Mouse (Mus musculus) embryonic facial prominence, embryonic 13.5 days (tissue): ENCODE measurements around the gene Glb1l. TPM values are rescaled to one million over a fixed set of nuclear protein-coding genes. Genes with fewer than 3 reads are reported as not detected.

ENCODE experiments used
- ATAC-seq: fragments of 200-750 bp; cut with Nextera tagmentation; 2 replicates; pipeline ENCODE4 v1.8.0; 2017; ENCODE audit warnings: low read depth; ENCODE audit not compliant: insufficient number of reproducible peaks, insufficient read depth, low FRiP score, low TSS enrichment
- H3K27ac ChIP-seq: fragments of 300-500 bp; sonication (generic); 2 replicates; pipeline ENCODE4 v1.5.1; 2015; ENCODE audit warnings: moderate library complexity, mild to moderate bottlenecking, inconsistent platforms
- H3K27me3 ChIP-seq: fragments of 300-500 bp; sonication (generic); 2 replicates; pipeline ENCODE4 v1.6.1; 2015; ENCODE audit warnings: mild to moderate bottlenecking, inconsistent platforms
- H3K36me3 ChIP-seq: fragments of 300-500 bp; sonication (generic); 2 replicates; pipeline ENCODE4 v1.6.1; 2015; ENCODE audit warnings: mild to moderate bottlenecking, inconsistent platforms
- H3K4me1 ChIP-seq: fragments of 300-500 bp; sonication (generic); 2 replicates; pipeline ENCODE4 v1.6.1; 2015; ENCODE audit warnings: inconsistent platforms
- H3K4me2 ChIP-seq: fragments of 300-500 bp; sonication (generic); 2 replicates; pipeline ENCODE4 v1.6.1; 2015; ENCODE audit warnings: moderate library complexity, mild to moderate bottlenecking, inconsistent platforms
- H3K4me3 ChIP-seq: fragments of 300-500 bp; sonication (generic); 2 replicates; pipeline ENCODE4 v1.5.1; 2015; ENCODE audit warnings: mild to moderate bottlenecking, inconsistent platforms
- H3K9ac ChIP-seq: fragments of 300-500 bp; sonication (generic); 2 replicates; pipeline ENCODE4 v1.6.1; 2015; ENCODE audit warnings: mild to moderate bottlenecking, inconsistent platforms
- H3K9me3 ChIP-seq: fragments of 300-500 bp; sonication (generic); 2 replicates; pipeline ENCODE4 v1.6.1; 2016; ENCODE audit warnings: inconsistent platforms
- WGBS: fragments of 180-500 bp; shearing (Covaris S2); methylation state at CpG from one replicate; pipeline ENCODE4 v1.1.7; 2015; ENCODE audit warnings: mixed read lengths; 5-methylcytosine and 5-hydroxymethylcytosine counted together
- polyA plus RNA-seq: library from polyadenylated mRNA; unstranded; fragments of >200 nt; fragmentation: Nextera tagmentation; extraction: Ambion mirVana; gene quantifications from 2 replicates; pipeline ENCODE4 v1.2.1, GENCODE M21; 2015

Gene Glb1l
- polyA plus RNA-seq, 1 experiment from 2014 or later = 23.3 TPM

- Histone ChIP-seq H3K27me3 (no peaks in the 10 kb centered on the region), H3K4me1 (peaks cover 21% of the 10 kb centered on the region), H3K9me3 (no peaks in the 10 kb centered on the region), H3K9ac (peak overlapping the region; percentile 92), H3K27ac (peak overlapping the region; percentile 86), H3K4me3 (peak overlapping the region; percentile 80), H3K36me3 (peaks cover 43% of the 10 kb centered on the region), H3K4me2 (peak overlapping the region; percentile 90)
- no peak; the same call in 1 of the 2 replicates for ATAC-seq
- WGBS = 44% methylated on average over 5 of the region's 5 CpGs
Measured at GRCm38 (mm10) chr1:75191258-75191621, 19.4 kb downstream of the Glb1l start.

DNA sequence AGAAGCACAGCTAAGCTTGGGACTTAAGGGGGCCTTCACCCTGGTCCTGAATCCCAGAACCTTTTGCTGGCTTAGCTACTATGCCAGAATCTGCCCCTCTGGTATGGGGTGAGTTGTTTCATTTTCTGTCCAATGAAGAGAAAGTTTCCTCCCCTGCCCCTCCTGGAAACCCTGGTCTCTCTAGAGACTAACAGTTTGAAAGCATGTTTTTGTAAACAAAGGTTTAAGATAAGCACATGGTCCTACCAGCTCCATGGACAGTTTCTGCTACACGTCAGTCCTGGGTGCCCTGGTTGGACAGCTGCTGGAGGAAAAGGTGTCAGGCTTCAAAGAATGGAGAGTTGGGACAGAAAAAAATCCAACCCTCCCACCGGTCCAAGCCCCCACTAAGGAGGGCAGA is 20.0 kb downstream of the Glb1l start:
- peaks cover 21% of the 10 kb centered on the region for H3K4me1 ChIP-seq
- H3K36me3 ChIP-seq = peaks cover 43% of the 10 kb centered on the region
- no peak overlapping the region for H3K27ac ChIP-seq
- no peaks in the 10 kb centered on the region for H3K9me3 ChIP-seq
- H3K4me2 ChIP-seq = peak overlapping the region; percentile 90
- H3K4me3 ChIP-seq = peak overlapping the region; percentile 80
- 75% methylated on average over 2 of the region's 2 CpGs for WGBS
- peak overlapping the region; percentile 92; the same call in 1 of the 2 replicates for H3K9ac ChIP-seq
- H3K27me3 ChIP-seq = no peaks in the 10 kb centered on the region
- ATAC-seq = no peak

- H3K36me3 ChIP-seq = peaks cover 59% of the 10 kb centered on the region
- no peak overlapping the region for H3K4me3 ChIP-seq
- no peaks in the 10 kb centered on the region for H3K9me3 ChIP-seq
- no peak overlapping the region for H3K9ac ChIP-seq
- H3K27me3 ChIP-seq = no peaks in the 10 kb centered on the region
- ATAC-seq = no peak
- no peak overlapping the region for H3K27ac ChIP-seq
- H3K4me2 ChIP-seq = no peak overlapping the region
- peaks cover 15% of the 10 kb centered on the region for H3K4me1 ChIP-seq
- 82% methylated on average over 2 of the region's 2 CpGs for WGBS
Measured at GRCm38 (mm10) chr1:75187914-75188483, 22.6 kb downstream of the Glb1l start.

DNA sequence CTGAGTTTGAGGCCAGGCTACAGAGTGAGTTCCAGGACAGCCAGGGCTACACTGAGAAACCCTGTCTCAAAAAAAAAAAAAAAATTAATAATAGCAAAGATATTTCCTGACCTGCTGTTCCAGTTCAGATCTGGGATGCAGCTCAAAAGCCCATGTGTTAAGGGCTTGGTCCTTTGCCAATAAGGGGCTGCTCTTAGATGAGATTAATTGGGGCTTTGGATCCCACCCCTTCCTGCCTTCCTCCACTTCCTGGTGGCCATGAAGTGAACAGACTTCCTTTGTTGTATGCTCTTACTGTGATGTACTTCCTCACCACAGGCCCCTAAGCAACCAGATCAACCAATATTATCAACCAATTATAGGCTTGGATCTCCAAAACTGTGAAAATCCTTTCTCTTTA is 23.5 kb downstream of the Glb1l start:
- peaks cover 14% of the 10 kb centered on the region for H3K4me1 ChIP-seq
- peaks cover 68% of the 10 kb centered on the region for H3K36me3 ChIP-seq
- H3K4me3 ChIP-seq = no peak overlapping the region
- H3K27me3 ChIP-seq = no peaks in the 10 kb centered on the region
- no peaks in the 10 kb centered on the region for H3K9me3 ChIP-seq
- H3K9ac ChIP-seq = no peak overlapping the region
- no peak for ATAC-seq
- H3K4me2 ChIP-seq = no peak overlapping the region
- no peak overlapping the region for H3K27ac ChIP-seq

DNA sequence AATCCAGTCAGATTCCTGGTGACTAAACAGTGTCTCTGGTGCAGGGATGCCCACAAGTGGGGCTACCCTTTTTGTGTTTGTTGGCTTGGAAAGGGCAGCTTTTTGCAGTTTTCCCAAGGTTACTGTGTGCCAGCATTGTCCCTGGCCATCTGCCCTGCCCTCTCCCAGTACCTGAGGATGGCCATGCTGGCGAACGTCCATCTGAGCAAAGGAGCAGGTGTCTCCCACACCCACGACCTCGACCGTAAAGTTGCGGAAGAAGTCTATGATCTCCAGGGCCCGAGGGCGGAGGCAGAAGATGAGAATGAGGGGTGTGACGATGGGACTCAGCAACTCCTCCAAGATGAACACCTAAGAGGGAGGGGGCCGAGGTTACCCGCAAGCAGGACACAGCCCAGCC is 25.1 kb downstream of the Glb1l start:
- WGBS = 94% methylated on average over 11 of the region's 11 CpGs
- H3K36me3 ChIP-seq = peaks cover 76% of the 10 kb centered on the region
- ATAC-seq = no peak

GRCm38 (mm10) chr1:75182160-75182559 is 28.5 kb downstream of the Glb1l start:
- WGBS = 57% methylated on average over 4 of the region's 4 CpGs
- no peaks in the 10 kb centered on the region for H3K9me3 ChIP-seq
- H3K4me2 ChIP-seq = no peak overlapping the region
- H3K4me3 ChIP-seq = no peak overlapping the region
- no peaks in the 10 kb centered on the region for H3K27me3 ChIP-seq
- H3K9ac ChIP-seq = no peak overlapping the region
- H3K4me1 ChIP-seq = peaks cover 21% of the 10 kb centered on the region
- H3K36me3 ChIP-seq = peaks cover 67% of the 10 kb centered on the region
- no peak overlapping the region for H3K27ac ChIP-seq
- ATAC-seq = no peak

More for the DNA sequence above, 25.1 kb downstream of the Glb1l start:
- peaks cover 9% of the 10 kb centered on the region for H3K4me1 ChIP-seq
- 0 out of 2 replicates have a peak overlapping the region, but pooled peaks have one; percentile 16 for H3K9ac ChIP-seq
- H3K9me3 ChIP-seq = no peaks in the 10 kb centered on the region
- no peak overlapping the region for H3K27ac ChIP-seq
- no peak overlapping the region for H3K4me3 ChIP-seq
- H3K4me2 ChIP-seq = no peak overlapping the region
- no peaks in the 10 kb centered on the region for H3K27me3 ChIP-seq

GRCm38 (mm10) chr1:75181377-75181870 is 29.2 kb downstream of the Glb1l start:
- Histone ChIP-seq H3K27ac (no peak overlapping the region), H3K4me3 (no peak overlapping the region), H3K9ac (no peak overlapping the region), H3K9me3 (no peaks in the 10 kb centered on the region), H3K4me2 (no peak overlapping the region), H3K36me3 (peaks cover 66% of the 10 kb centered on the region), H3K27me3 (no peaks in the 10 kb centered on the region), H3K4me1 (peaks cover 21% of the 10 kb centered on the region)
- ATAC-seq = no peak
- WGBS = 85% methylated on average over 4 of the region's 4 CpGs

DNA sequence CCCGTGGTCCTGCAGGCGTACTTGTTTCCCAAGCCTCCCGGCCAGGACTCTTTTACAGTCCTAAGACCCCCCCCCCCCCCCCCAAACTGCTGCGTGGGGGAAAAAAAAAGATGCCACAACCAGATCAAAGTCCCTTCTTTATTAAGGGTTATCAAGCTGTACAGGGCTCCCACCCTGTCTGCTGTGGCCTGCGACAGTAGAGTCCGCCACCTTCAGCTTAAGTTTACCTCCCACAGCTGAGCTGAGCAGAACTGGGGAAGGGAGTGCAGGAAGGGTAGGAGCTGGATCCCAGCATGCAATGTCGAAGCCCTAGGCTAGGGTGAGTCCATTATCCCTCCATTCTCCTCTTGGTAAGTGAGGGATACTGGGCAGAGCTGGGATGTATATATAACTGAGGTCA is 29.9 kb downstream of the Glb1l start:
- 36% methylated on average over 7 of the region's 7 CpGs for WGBS
- peaks cover 21% of the 10 kb centered on the region for H3K4me1 ChIP-seq
- 0 out of 2 replicates have a peak overlapping the region, but pooled peaks have one; percentile 32 for H3K9ac ChIP-seq
- H3K4me3 ChIP-seq = peak overlapping the region; percentile 65
- H3K27ac ChIP-seq = no peak overlapping the region
- no peaks in the 10 kb centered on the region for H3K27me3 ChIP-seq
- peak overlapping the region; percentile 100 for H3K4me2 ChIP-seq
- H3K36me3 ChIP-seq = peaks cover 66% of the 10 kb centered on the region
- ATAC-seq = no peak
- H3K9me3 ChIP-seq = no peaks in the 10 kb centered on the region

GRCm38 (mm10) chr1:75180105-75180590 is 30.5 kb downstream of the Glb1l start, which contains the start of gene Abcb6:
TSS of gene Abcb6 (minus strand) at chr1:75180392.
- no peaks in the 10 kb centered on the region for H3K9me3 ChIP-seq
- WGBS = under 1% methylated on average over 31 of the region's 31 CpGs
- H3K4me2 ChIP-seq = peak within 1 kb of the TSS; percentile 100
- H3K4me1 ChIP-seq = peaks cover 21% of the 10 kb centered on the region
- peak within 1 kb of the TSS; percentile 76 for H3K9ac ChIP-seq
- H3K36me3 ChIP-seq = peaks cover 66% of the 10 kb centered on the region
- peak within 1 kb of the TSS; percentile 65 for H3K4me3 ChIP-seq
- H3K27ac ChIP-seq = no peak within 1 kb of the TSS
- no peaks in the 10 kb centered on the region for H3K27me3 ChIP-seq
- peak; percentile 87 for ATAC-seq

DNA sequence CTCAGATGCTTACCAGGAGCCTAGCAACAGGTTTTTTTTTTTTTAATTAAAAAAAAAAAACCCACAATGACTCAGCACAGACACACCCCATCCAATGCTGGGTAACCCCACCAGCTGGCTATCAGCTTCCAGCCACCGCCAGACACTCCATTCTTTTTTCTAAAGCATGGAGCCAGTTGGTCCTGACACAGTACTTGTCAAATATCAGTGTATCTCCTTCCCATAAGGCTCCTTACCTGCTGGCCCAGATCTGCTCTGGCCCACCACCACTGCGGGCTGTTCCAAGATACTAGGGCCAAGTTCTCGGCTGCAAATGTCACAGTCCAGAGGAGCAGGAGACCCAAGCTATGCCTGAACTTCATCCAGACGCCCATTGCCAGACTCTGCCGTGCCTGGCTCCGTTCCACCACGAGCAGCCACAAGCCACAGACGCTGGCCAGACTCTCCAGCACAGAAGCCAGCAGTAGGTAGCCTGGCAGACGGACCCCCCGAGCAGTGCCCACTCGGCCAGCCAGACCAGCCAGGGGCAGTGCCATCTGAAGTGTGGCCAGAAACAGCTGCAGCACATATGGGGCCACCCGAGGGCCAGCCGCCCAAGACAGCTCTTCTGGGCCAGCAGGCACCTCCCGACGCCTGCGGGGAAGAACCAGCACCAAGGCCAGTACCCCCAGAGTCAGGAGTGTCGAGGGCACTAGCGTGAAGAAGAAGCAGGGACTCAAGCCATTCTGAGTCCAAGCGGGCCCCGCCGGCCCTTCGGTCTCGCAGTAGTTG is 31.1 kb downstream of the Glb1l start:
- peaks cover 21% of the 10 kb centered on the region for H3K4me1 ChIP-seq
- ATAC-seq = peak; percentile 17; the same call in 1 of the 2 replicates
- peak overlapping the region; percentile 65 for H3K4me3 ChIP-seq
- H3K9me3 ChIP-seq = no peaks in the 10 kb centered on the region
- H3K36me3 ChIP-seq = peaks cover 65% of the 10 kb centered on the region
- H3K27ac ChIP-seq = no peak overlapping the region
- peak overlapping the region; percentile 76 for H3K9ac ChIP-seq
- peak overlapping the region; percentile 100 for H3K4me2 ChIP-seq
- 9% methylated on average over 23 of the region's 23 CpGs for WGBS
- H3K27me3 ChIP-seq = no peaks in the 10 kb centered on the region

DNA sequence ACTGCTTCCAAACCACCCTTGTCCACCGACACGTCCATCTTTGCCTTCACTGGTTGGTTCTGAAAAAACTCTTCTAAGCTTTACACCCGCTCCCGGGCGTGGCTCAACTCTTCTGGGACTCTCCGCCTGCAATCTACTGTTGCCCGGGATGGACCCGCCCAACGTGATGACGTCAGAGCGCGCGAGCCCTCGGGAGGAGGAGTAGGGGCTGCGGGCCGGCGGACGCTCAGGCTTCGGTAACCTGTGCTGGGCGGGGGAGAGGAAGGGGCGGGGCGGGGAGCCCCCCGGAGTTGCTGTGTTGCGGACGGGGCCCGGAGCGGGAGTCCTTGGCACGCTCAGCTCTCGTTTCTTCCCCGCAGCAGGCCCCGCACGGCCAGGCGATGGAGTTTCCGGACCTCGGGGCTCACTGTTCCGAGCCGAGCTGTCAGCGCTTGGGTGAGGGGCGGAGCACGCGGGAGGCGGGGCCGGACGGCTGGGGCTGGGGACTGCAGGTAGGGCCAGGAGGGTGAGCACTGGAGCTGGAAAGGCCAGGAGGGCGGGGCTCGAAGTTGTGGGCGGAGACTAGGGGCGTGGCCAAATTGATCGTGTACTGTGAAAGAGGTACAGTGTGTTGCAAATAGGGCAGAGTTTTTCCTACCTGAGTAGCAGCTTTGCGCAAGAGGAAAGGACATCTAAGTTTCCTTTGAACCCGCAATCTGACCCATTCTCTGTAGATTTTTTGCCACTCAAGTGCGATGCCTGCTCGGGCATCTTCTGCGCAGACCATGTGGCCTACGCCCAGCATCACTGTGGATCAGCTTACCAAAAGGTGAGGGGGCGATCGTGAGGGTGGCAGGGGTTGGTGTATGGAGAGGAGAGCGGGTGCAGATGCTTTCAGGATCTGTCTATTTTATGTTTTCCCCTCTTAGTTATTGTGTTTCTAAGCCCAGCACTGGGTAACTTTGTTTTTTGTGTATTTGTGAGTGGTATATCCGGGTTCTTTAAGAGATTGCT is 41.8 kb downstream of the Glb1l start, which contains the start of gene Zfand2b:
Gene Zfand2b, plus strand, starts transcription at position 175 of the 993 bp plus-strand sequence.
- Histone ChIP-seq H3K4me2 (peak within 1 kb of the TSS; percentile 79), H3K4me1 (peaks cover 13% of the 10 kb centered on the region), H3K9ac (peak within 1 kb of the TSS; percentile 74), H3K36me3 (peaks cover 37% of the 10 kb centered on the region), H3K27me3 (no peaks in the 10 kb centered on the region), H3K27ac (peak within 1 kb of the TSS; percentile 91), H3K9me3 (no peaks in the 10 kb centered on the region), H3K4me3 (peak within 1 kb of the TSS; percentile 72)
- under 1% methylated on average over 59 of the region's 59 CpGs for WGBS
- ATAC-seq = peak; percentile 99
